Mouse (Mus musculus) MN1 (cell line): ENCODE results near the gene Git2.

Source experiments
- DNase-seq: peaks from one replicate; pipeline ENCODE4 v3.0.0-alpha.2; 2016; ENCODE audit warnings: low spot score

Git2 gene

DNA sequence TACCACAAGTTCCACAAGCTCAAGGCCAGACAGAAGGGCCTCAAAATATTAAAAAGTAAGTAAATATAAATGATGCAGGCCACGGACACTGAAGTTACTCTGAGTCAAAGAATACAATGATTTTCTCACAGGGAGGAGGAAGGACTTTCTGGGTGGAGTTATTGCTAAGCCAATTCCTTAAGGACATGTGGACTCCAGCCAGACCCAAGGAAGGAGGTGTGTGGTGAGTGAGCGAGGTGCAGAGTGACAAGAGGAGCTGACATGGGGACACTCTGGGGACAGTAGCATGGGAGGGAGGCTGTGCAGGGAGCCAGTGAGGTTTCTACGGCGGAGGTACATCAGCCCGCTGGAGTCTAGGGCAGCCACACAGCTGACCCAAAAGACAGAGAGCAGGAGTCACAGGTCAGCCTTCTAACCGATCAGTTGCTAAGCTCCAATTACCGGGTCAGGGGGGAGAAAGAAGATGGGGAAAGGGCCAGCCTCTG is 88.5 kb downstream of the Git2 start:
- DNase-seq = no peak

DNA sequence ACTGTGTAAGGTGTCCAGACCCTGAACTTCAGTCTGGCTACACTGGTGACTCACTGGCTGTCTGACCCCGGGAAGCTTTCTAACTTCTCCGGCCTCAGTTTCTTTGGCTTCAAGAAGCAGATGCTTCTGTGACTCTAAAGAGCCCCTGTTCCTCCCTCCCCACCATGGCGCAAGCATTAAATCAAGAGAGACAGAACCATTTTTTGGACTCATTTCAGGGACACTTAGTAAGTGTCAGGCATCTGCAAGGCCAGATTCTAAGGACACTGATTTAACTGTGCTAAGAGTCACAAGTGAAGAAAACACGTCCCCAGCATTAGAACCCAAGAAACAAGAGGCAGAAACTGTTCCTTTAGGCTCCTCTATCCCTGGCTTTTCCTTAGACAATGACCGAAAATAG is 89.3 kb downstream of the Git2 start:
- no peak for DNase-seq

DNA sequence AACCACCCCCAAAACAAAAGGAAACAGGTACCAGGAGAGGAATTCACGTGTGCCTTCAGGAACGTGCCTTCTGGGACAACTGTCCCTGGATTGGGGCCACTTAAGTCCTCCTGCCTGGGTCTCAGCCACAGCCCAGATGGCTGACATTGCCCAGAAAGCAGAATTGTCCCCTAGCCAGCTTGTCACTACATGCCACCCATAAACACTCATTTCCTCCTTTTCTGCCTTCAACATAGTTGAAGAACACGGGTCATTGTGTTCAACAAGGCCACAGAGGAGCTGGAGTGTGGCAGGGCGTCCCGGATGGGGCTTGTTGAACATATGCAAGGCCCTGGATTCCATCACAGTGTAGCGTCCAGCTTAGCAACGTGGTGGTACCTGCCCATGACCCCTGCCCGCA is 93.6 kb downstream of the Git2 start:
- no peak for DNase-seq

DNA sequence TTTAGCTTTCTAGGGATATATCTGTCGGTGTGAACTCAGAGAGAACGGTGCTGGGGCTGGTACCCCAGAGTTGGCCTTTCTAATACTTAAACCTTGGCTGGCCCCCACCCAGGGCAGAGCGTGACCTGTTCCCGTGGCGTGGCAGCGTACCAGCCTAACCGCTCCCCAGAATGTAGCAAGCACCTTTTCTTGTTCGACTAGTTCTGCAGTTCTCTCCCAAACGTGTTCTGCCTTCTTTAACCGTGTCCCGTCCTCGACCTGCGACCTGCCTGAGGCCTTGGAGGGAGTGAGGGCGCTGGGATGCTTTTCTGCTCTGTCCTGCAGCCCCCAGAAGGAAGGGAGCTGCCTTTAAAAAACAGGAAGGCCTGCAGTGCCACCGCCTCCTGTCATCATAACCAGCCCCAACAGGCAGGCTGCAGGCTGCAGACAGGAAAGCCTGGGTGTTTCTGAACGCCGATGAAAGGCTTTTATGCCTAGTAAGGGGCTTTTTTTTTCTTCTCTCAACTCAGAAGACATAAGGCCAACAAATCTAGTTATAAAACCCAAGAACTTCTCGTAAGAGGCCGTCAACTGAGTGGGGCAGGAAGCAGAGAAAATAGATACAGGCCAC is 94.5 kb downstream of the Git2 start:
- DNase-seq = no peak

DNA sequence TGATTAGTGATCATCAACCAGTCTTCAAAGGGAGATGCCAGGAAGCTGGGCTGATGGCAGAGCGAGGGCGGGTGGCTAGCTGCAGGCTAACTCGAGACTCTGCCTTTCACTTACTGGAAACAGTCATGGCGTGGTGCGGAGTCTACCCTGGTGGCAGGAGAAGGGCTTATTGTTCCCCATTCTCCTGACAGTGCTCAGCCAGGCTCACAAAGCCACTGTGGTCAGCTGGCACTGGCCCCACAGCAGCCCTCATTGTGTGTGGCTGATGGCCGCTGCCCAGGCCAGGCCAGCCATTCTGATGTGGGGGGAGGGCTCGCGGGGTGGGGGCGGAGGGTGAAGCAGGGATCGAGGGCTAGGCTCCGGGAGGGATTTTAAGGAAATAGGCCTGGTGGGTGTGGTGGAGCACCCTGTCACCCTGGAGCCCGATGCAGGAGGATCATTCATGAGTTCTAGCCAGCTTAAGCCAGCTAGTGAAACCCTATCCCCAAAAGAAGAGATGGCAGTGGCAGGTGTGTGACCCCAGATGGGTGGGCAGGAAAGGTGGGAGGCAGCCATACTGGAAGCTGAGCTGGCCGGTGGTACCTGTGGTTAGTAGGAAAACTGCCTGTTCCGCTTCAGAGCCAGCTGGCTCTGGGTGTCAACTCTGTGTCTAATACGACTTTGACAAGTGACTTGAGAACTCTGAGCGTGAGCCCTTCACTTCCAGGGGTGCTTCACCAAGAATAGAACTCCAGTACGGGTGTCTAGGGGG is 95.3 kb downstream of the Git2 start:
- DNase-seq = no peak
